Mouse (Mus musculus): ENCODE measurements at regions not wholly inside any gene's neighbourhood (a gene's known extent, or its start where the extent isn't known, plus 50 kb on each side); places are given as distances from the start of the nearest gene placed in this dataset.

- no peak for DNase-seq
Measured at GRCm38 (mm10) chr16:87067523-87067922, 286.5 kb upstream of the N6amt1 start.

- no peak for DNase-seq
Measured at GRCm38 (mm10) chr16:87060473-87060872, 293.5 kb upstream of the N6amt1 start.

- no peak for DNase-seq
Measured at GRCm38 (mm10) chr16:87049741-87050383, 304.1 kb upstream of the N6amt1 start.

GRCm38 (mm10) chr16:87044773-87045561 is 309.0 kb upstream of the N6amt1 start:
- DNase-seq: no peak

- DNase-seq: no peak
Measured at GRCm38 (mm10) chr16:87043689-87044088, 310.3 kb upstream of the N6amt1 start.

GRCm38 (mm10) chr16:87040366-87040765 is 313.6 kb upstream of the N6amt1 start:
- no peak for DNase-seq

- no peak for DNase-seq
Measured at GRCm38 (mm10) chr16:87039861-87040260, 314.1 kb upstream of the N6amt1 start.

- no peak for DNase-seq
Measured at GRCm38 (mm10) chr16:87037061-87037460, 316.9 kb upstream of the N6amt1 start.

GRCm38 (mm10) chr16:87031836-87032235 is 322.1 kb upstream of the N6amt1 start:
- no peak for DNase-seq

GRCm38 (mm10) chr16:87028516-87029145 is 325.4 kb upstream of the N6amt1 start:
- DNase-seq: no peak

- no peak for DNase-seq
Measured at GRCm38 (mm10) chr16:87027621-87028020, 326.4 kb upstream of the N6amt1 start.

- no peak for DNase-seq
Measured at GRCm38 (mm10) chr16:87022041-87022440, 331.9 kb upstream of the N6amt1 start.

GRCm38 (mm10) chr16:87017107-87017670 is 336.8 kb upstream of the N6amt1 start:
- no peak for DNase-seq

- no peak for DNase-seq
Measured at GRCm38 (mm10) chr16:87001579-87001978, 352.4 kb upstream of the N6amt1 start.

- DNase-seq: no peak
Measured at GRCm38 (mm10) chr16:87001135-87001534, 352.9 kb upstream of the N6amt1 start.

GRCm38 (mm10) chr16:86971691-86972090 is 382.3 kb upstream of the N6amt1 start:
- no peak for DNase-seq

- no peak for DNase-seq
Measured at GRCm38 (mm10) chr16:86949681-86950080, 404.3 kb upstream of the N6amt1 start.

- no peak for DNase-seq
Measured at GRCm38 (mm10) chr16:86945531-86946144, 408.3 kb upstream of the N6amt1 start.

- no peak for DNase-seq
Measured at GRCm38 (mm10) chr16:86945058-86945457, 408.9 kb upstream of the N6amt1 start.

GRCm38 (mm10) chr16:86934989-86935388 is 419.0 kb upstream of the N6amt1 start:
- no peak for DNase-seq

- DNase-seq: peak; percentile 66
Measured at GRCm38 (mm10) chr16:86932765-86933164, 421.2 kb upstream of the N6amt1 start.

GRCm38 (mm10) chr16:86897967-86898710 is 455.8 kb upstream of the N6amt1 start:
- DNase-seq: no peak
